Mouse (Mus musculus) liver, embryonic 14.5 days (tissue): ENCODE data around the gene Ppfibp2. TPM values are rescaled to one million over a fixed set of nuclear protein-coding genes. Genes with fewer than 3 reads are reported as not detected.

Source experiments
- ATAC-seq: fragments of 200-750 bp; cut with Nextera tagmentation; 2 replicates; pipeline ENCODE4 v1.8.0; 2017; ENCODE audit warnings: moderate number of reproducible peaks, mild to moderate bottlenecking, moderate library complexity; ENCODE audit not compliant: insufficient read depth
- DNase-seq, 3 experiments: peaks; one replicate each; pipeline ENCODE4 v3.0.0-alpha.2; 2012 to 2013; ENCODE audit warnings: low read depth in 3 of 3, low spot score in 3 of 3
- H3K27ac ChIP-seq: fragments of 300-500 bp; sonication (generic); 2 replicates; pipeline ENCODE4 v1.5.1; 2014; ENCODE audit warnings: moderate library complexity, mild to moderate bottlenecking, control low read depth, inconsistent platforms
- H3K27me3 ChIP-seq: fragments of 300-500 bp; sonication (generic); 2 replicates; pipeline ENCODE4 v1.6.1; 2014; ENCODE audit warnings: mild to moderate bottlenecking, low read length, moderate library complexity; ENCODE audit not compliant: control insufficient read depth, insufficient read depth
- H3K36me3 ChIP-seq: fragments of 300-500 bp; sonication (generic); replicated peaks from 2 replicates; pipeline ENCODE4 v1.6.1; 2014; ENCODE audit warnings: low read depth; ENCODE audit not compliant: control insufficient read depth, insufficient read depth
- H3K4me1 ChIP-seq, 2 experiments: fragments of 200-500 bp in 1 of 2; fragments of 300-500 bp in 1 of 2; sonication (generic) in 1 of 2; replicated peaks; 2 replicates each; pipeline ENCODE4 v1.6.1; 2012 to 2014; ENCODE audit warnings: antibody characterized with exemption in 1 of 2, inconsistent platforms in 1 of 2, low read length in 1 of 2; ENCODE audit not compliant: control insufficient read depth in 2 of 2, insufficient read depth in 2 of 2
- H3K4me2 ChIP-seq: fragments of 300-500 bp; sonication (generic); 2 replicates; pipeline ENCODE4 v1.6.1; 2014; ENCODE audit warnings: low read depth, mild to moderate bottlenecking, control low read depth, moderate library complexity
- H3K4me3 ChIP-seq, 2 experiments: fragments of 200-500 bp in 1 of 2; fragments of 300-500 bp in 1 of 2; sonication (generic) in 1 of 2; 2 replicates each; pipeline ENCODE4 v1.5.1; 2012 to 2014; ENCODE audit warnings: low read depth in 2 of 2, low read length in 2 of 2, mild to moderate bottlenecking in 2 of 2, control low read depth in 1 of 2, inconsistent platforms in 1 of 2, moderate library complexity in 1 of 2; ENCODE audit not compliant: insufficient read depth in 1 of 2
- H3K9ac ChIP-seq: fragments of 300-500 bp; sonication (generic); replicated peaks from 2 replicates; pipeline ENCODE4 v1.6.1; 2014; ENCODE audit warnings: mild to moderate bottlenecking, control low read depth, moderate library complexity
- H3K9me3 ChIP-seq: fragments of 300-500 bp; sonication (generic); 2 replicates; pipeline ENCODE4 v1.6.1; 2016; ENCODE audit warnings: low read length, mixed read lengths; ENCODE audit not compliant: control insufficient read depth
- CTCF ChIP-seq: IDR thresholded peaks from 2 replicates; pipeline ENCODE4 v1.5.1; 2016; ENCODE audit warnings: antibody characterized with exemption, low read depth, control low read depth
- EP300 ChIP-seq: IDR thresholded peaks from 2 replicates; pipeline ENCODE4 v1.6.1; 2016; ENCODE audit warnings: antibody characterized with exemption, low read depth
- WGBS: fragments of 180-500 bp; shearing (Covaris S2); extraction: QIAGEN DNeasy Blood & Tissue Kit; methylation state at CpG from one replicate; pipeline ENCODE4 v1.1.7; 2014; ENCODE audit not compliant: insufficient replicate concordance; 5-methylcytosine and 5-hydroxymethylcytosine counted together
- polyA plus RNA-seq, 2 experiments: library from polyadenylated mRNA; depleted of rRNA in 1 of 2; stranded (reverse) in 1 of 2; unstranded in 1 of 2; fragments of >200 nt; fragmentation: Nextera tagmentation in 1 of 2; extraction: Ambion mirVana in 1 of 2; gene quantifications; 2 replicates each; pipeline versions ENCODE4 v1.2.1 to v1.2.3; 2012 to 2014

The Ppfibp2 gene
- polyA plus RNA-seq, 2 experiments = 2.5 to 3.1 TPM

- Histone ChIP-seq H3K36me3 (no peaks in the 10 kb centered on the region), H3K4me1 (peaks cover 0 to 25% of the 10 kb centered on the region in 2 experiments; a peak in 2 of 4 replicates), H3K4me2 (no peak overlapping the region), H3K9me3 (no peaks in the 10 kb centered on the region), H3K4me3 (no peak overlapping the region), H3K27me3 (no peaks in the 10 kb centered on the region), H3K9ac (no peak overlapping the region), H3K27ac (no peak overlapping the region)
- 57% methylated on average over 5 of the region's 5 CpGs for WGBS
- DNase-seq (no peak), ATAC-seq (no peak)
- TF ChIP-seq CTCF (no peak), EP300 (no peak)
Measured at GRCm38 (mm10) chr7:107668514-107668913, 73.5 kb downstream of the Ppfibp2 start.

- ATAC-seq = no peak
- DNase-seq = no peak
Measured at GRCm38 (mm10) chr7:107675224-107675623, 80.2 kb downstream of the Ppfibp2 start.

GRCm38 (mm10) chr7:107680151-107680852 lies 85.3 kb downstream of the Ppfibp2 start:
- DNase-seq (no peak), ATAC-seq (no peak)
- H3K36me3 ChIP-seq = no peaks in the 10 kb centered on the region
- no peak overlapping the region for H3K9ac ChIP-seq
- H3K4me3 ChIP-seq = no peak overlapping the region
- H3K27ac ChIP-seq = no peak overlapping the region
- TF ChIP-seq CTCF (no peak), EP300 (no peak)
- no peaks in the 10 kb centered on the region for H3K9me3 ChIP-seq
- WGBS = 30% methylated on average over 6 of the region's 6 CpGs
- H3K4me1 ChIP-seq = 0 out of 4 replicates have a peak, but pooled peaks cover 0 to 2% of the 10 kb centered on the region in 2 experiments
- H3K4me2 ChIP-seq = no peak overlapping the region
- no peaks in the 10 kb centered on the region for H3K27me3 ChIP-seq

More at GRCm38 (mm10) chr7:107675224-107675623, 80.2 kb downstream of the Ppfibp2 start:
- H3K4me1 ChIP-seq = 0 out of 4 replicates have a peak, but pooled peaks cover 0 to 1% of the 10 kb centered on the region in 2 experiments
- TF ChIP-seq EP300 (no peak), CTCF (no peak)
- WGBS = 35% methylated on average over 3 of the region's 3 CpGs
- H3K36me3 ChIP-seq = no peaks in the 10 kb centered on the region
- H3K4me2 ChIP-seq = no peak overlapping the region
- no peak overlapping the region for H3K9ac ChIP-seq
- H3K4me3 ChIP-seq = no peak overlapping the region
- H3K9me3 ChIP-seq = no peaks in the 10 kb centered on the region
- H3K27ac ChIP-seq = no peak overlapping the region
- no peaks in the 10 kb centered on the region for H3K27me3 ChIP-seq

- no peaks in the 10 kb centered on the region for H3K36me3 ChIP-seq
- H3K4me3 ChIP-seq = no peak overlapping the region
- H3K4me1 ChIP-seq = 0 out of 4 replicates have a peak, but pooled peaks cover 0 to 2% of the 10 kb centered on the region in 2 experiments
- TF ChIP-seq CTCF = no peak
- TF ChIP-seq EP300 = no peak
- H3K27me3 ChIP-seq = no peaks in the 10 kb centered on the region
- no peak overlapping the region for H3K9ac ChIP-seq
- no peak overlapping the region for H3K27ac ChIP-seq
- no peaks in the 10 kb centered on the region for H3K9me3 ChIP-seq
- no peak for DNase-seq
- no peak overlapping the region for H3K4me2 ChIP-seq
- ATAC-seq = no peak
- 47% methylated on average over 2 of the region's 2 CpGs for WGBS
Measured at GRCm38 (mm10) chr7:107681306-107681705, 86.3 kb downstream of the Ppfibp2 start.

GRCm38 (mm10) chr7:107683162-107683561 lies 88.2 kb downstream of the Ppfibp2 start:
- 67% methylated on average over 4 of the region's 4 CpGs for WGBS
- ATAC-seq = no peak

More at GRCm38 (mm10) chr7:107683162-107683561, 88.2 kb downstream of the Ppfibp2 start:
- Histone ChIP-seq H3K36me3 (no peaks in the 10 kb centered on the region), H3K27ac (no peak overlapping the region), H3K4me2 (no peak overlapping the region), H3K9me3 (no peaks in the 10 kb centered on the region), H3K27me3 (no peaks in the 10 kb centered on the region), H3K4me3 (no peak overlapping the region), H3K4me1 (0 out of 4 replicates have a peak, but pooled peaks cover 0 to 2% of the 10 kb centered on the region in 2 experiments), H3K9ac (no peak overlapping the region)
- TF ChIP-seq EP300 (no peak), CTCF (no peak)
- DNase-seq = no peak
